Mouse (Mus musculus) liver, embryonic 14.5 days (tissue): ENCODE measurements around the gene Ak8. TPM values are rescaled to one million over a fixed set of nuclear protein-coding genes. Genes with fewer than 3 reads are reported as not detected.

Experiments
- ATAC-seq: fragments of 200-750 bp; cut with Nextera tagmentation; 2 replicates; pipeline ENCODE4 v1.8.0; 2017; ENCODE audit warnings: moderate number of reproducible peaks, mild to moderate bottlenecking, moderate library complexity; ENCODE audit not compliant: insufficient read depth
- DNase-seq, 3 experiments: peaks; one replicate each; pipeline ENCODE4 v3.0.0-alpha.2; 2012 to 2013; ENCODE audit warnings: low read depth in 3 of 3, low spot score in 3 of 3
- H3K27ac ChIP-seq: fragments of 300-500 bp; sonication (generic); 2 replicates; pipeline ENCODE4 v1.5.1; 2014; ENCODE audit warnings: moderate library complexity, mild to moderate bottlenecking, control low read depth, inconsistent platforms
- H3K27me3 ChIP-seq: fragments of 300-500 bp; sonication (generic); 2 replicates; pipeline ENCODE4 v1.6.1; 2014; ENCODE audit warnings: mild to moderate bottlenecking, low read length, moderate library complexity; ENCODE audit not compliant: control insufficient read depth, insufficient read depth
- H3K36me3 ChIP-seq: fragments of 300-500 bp; sonication (generic); replicated peaks from 2 replicates; pipeline ENCODE4 v1.6.1; 2014; ENCODE audit warnings: low read depth; ENCODE audit not compliant: control insufficient read depth, insufficient read depth
- H3K4me1 ChIP-seq, 2 experiments: fragments of 200-500 bp in 1 of 2; fragments of 300-500 bp in 1 of 2; sonication (generic) in 1 of 2; replicated peaks; 2 replicates each; pipeline ENCODE4 v1.6.1; 2012 to 2014; ENCODE audit warnings: antibody characterized with exemption in 1 of 2, inconsistent platforms in 1 of 2, low read length in 1 of 2; ENCODE audit not compliant: control insufficient read depth in 2 of 2, insufficient read depth in 2 of 2
- H3K4me2 ChIP-seq: fragments of 300-500 bp; sonication (generic); 2 replicates; pipeline ENCODE4 v1.6.1; 2014; ENCODE audit warnings: low read depth, mild to moderate bottlenecking, control low read depth, moderate library complexity
- H3K4me3 ChIP-seq, 2 experiments: fragments of 200-500 bp in 1 of 2; fragments of 300-500 bp in 1 of 2; sonication (generic) in 1 of 2; 2 replicates each; pipeline ENCODE4 v1.5.1; 2012 to 2014; ENCODE audit warnings: low read depth in 2 of 2, low read length in 2 of 2, mild to moderate bottlenecking in 2 of 2, control low read depth in 1 of 2, inconsistent platforms in 1 of 2, moderate library complexity in 1 of 2; ENCODE audit not compliant: insufficient read depth in 1 of 2
- H3K9ac ChIP-seq: fragments of 300-500 bp; sonication (generic); replicated peaks from 2 replicates; pipeline ENCODE4 v1.6.1; 2014; ENCODE audit warnings: mild to moderate bottlenecking, control low read depth, moderate library complexity
- H3K9me3 ChIP-seq: fragments of 300-500 bp; sonication (generic); 2 replicates; pipeline ENCODE4 v1.6.1; 2016; ENCODE audit warnings: low read length, mixed read lengths; ENCODE audit not compliant: control insufficient read depth
- CTCF ChIP-seq: IDR thresholded peaks from 2 replicates; pipeline ENCODE4 v1.5.1; 2016; ENCODE audit warnings: antibody characterized with exemption, low read depth, control low read depth
- EP300 ChIP-seq: IDR thresholded peaks from 2 replicates; pipeline ENCODE4 v1.6.1; 2016; ENCODE audit warnings: antibody characterized with exemption, low read depth
- WGBS: fragments of 180-500 bp; shearing (Covaris S2); extraction: QIAGEN DNeasy Blood & Tissue Kit; methylation state at CpG from one replicate; pipeline ENCODE4 v1.1.7; 2014; ENCODE audit not compliant: insufficient replicate concordance; 5-methylcytosine and 5-hydroxymethylcytosine counted together
- polyA plus RNA-seq, 2 experiments: library from polyadenylated mRNA; depleted of rRNA in 1 of 2; stranded (reverse) in 1 of 2; unstranded in 1 of 2; fragments of >200 nt; fragmentation: Nextera tagmentation in 1 of 2; extraction: Ambion mirVana in 1 of 2; gene quantifications; 2 replicates each; pipeline versions ENCODE4 v1.2.1 to v1.2.3; 2012 to 2014

Gene Ak8
- polyA plus RNA-seq, 2 experiments: 0.18 to 0.24 TPM

DNA sequence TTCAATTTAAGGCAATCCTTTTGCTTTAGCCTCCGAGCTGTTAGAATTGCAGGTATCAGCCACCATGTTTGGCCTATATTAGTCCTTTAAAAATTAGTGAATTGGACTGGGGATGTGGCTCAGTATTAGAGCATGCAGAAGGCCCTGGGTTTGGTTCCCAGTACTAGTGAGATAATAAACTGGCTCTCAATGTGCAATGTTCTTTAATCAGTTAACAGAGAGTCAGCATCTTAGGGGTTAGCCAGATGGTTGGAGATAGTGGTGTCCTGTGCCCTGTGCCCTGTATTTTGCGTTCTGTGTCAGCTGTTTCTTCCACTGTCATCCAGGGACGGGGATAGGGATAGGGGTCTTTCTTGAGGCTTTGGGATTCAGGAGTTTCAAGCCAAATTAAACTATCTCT lies 37.1 kb upstream of the Ak8 start:
- Histone ChIP-seq H3K36me3 (peaks cover 38% of the 10 kb centered on the region), H3K9me3 (no peaks in the 10 kb centered on the region), H3K4me2 (no peak overlapping the region), H3K4me3 (no peak overlapping the region), H3K27me3 (no peaks in the 10 kb centered on the region), H3K4me1 (peaks cover 3% of the 10 kb centered on the region in 2 experiments; a peak in 1 of 4 replicates), H3K9ac (no peak overlapping the region), H3K27ac (no peak overlapping the region)
- TF ChIP-seq CTCF (no peak), EP300 (peak; percentile 79)
- no peak for DNase-seq
- ATAC-seq: peak; percentile 79
- WGBS: 62% methylated on average over 3 of the region's 3 CpGs

DNA sequence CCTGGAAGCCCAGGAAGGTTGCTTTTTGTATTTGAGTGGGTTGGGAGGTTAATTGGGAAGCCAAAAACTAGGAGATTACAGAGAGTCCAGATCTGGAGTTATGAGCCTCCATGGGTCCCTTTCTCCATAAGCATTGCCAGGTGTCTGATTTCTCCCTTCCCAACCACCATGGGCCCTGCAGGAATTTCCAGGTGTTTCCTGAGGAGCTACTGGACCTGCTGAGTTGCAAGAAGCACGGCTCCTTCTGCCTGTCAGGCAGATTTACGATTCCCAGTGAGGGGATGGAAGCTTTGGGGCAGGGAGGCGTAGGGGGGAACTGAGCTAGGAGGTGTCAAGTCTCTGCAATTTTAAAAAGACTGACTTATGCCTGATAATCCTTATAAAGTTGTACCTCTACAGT lies 34.1 kb upstream of the Ak8 start:
- H3K36me3 ChIP-seq: peaks cover 22% of the 10 kb centered on the region
- WGBS: 70% methylated on average over 3 of the region's 3 CpGs
- TF ChIP-seq EP300: no peak
- TF ChIP-seq CTCF: no peak

DNA sequence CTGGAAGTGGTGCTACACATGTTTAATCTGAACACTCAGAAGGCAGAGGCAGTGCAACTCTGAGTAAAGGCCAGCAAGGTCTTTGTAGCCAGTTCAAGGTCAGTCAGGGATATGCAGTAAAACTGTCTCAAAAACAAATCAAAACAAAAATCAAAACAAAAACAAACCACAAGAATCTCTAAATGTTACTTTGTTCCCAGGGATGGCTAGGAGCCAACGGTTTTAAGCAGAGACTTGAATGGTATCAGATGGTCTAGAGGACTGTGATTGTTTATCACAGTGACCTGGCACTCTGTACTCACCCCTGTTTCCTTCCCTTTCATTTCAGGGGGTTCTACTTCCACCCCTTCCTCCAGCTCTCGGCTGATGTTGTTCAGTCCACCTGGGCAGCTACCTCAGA lies 28.5 kb upstream of the Ak8 start:
- TF ChIP-seq EP300: no peak
- no peak for TF ChIP-seq CTCF
- no peaks in the 10 kb centered on the region for H3K4me1 ChIP-seq
- no peak overlapping the region for H3K4me3 ChIP-seq
- ATAC-seq: no peak
- no peak for DNase-seq
- H3K4me2 ChIP-seq: no peak overlapping the region
- no peak overlapping the region for H3K9ac ChIP-seq
- 53% methylated on average over 2 of the region's 2 CpGs for WGBS
- peaks cover 32% of the 10 kb centered on the region for H3K36me3 ChIP-seq
- H3K27me3 ChIP-seq: no peaks in the 10 kb centered on the region
- no peak overlapping the region for H3K27ac ChIP-seq
- no peaks in the 10 kb centered on the region for H3K9me3 ChIP-seq

More for the DNA sequence above, 34.1 kb upstream of the Ak8 start:
- no peaks in the 10 kb centered on the region for H3K27me3 ChIP-seq
- H3K9ac ChIP-seq: no peak overlapping the region
- no peak for ATAC-seq
- no peak overlapping the region for H3K4me3 ChIP-seq
- peaks cover 3% of the 10 kb centered on the region in 2 experiments; a peak in 1 of 4 replicates for H3K4me1 ChIP-seq
- no peak for DNase-seq
- no peak overlapping the region for H3K4me2 ChIP-seq
- H3K9me3 ChIP-seq: no peaks in the 10 kb centered on the region
- no peak overlapping the region for H3K27ac ChIP-seq

- H3K9ac ChIP-seq: no peak overlapping the region
- peaks cover 40% of the 10 kb centered on the region for H3K36me3 ChIP-seq
- no peak overlapping the region for H3K4me3 ChIP-seq
- H3K27ac ChIP-seq: no peak overlapping the region
- TF ChIP-seq EP300 (no peak), CTCF (no peak)
- ATAC-seq (peak; percentile 48; the same call in 1 of the 2 replicates), DNase-seq (no peak)
- no peaks in the 10 kb centered on the region for H3K4me1 ChIP-seq
- WGBS: 82% methylated on average over 8 of the region's 8 CpGs
- H3K27me3 ChIP-seq: no peaks in the 10 kb centered on the region
- H3K4me2 ChIP-seq: no peak overlapping the region
- H3K9me3 ChIP-seq: no peaks in the 10 kb centered on the region
These were observed 24.0 kb upstream of the Ak8 start for GRCm38 (mm10) chr2:28676005-28676404.

- peaks cover 27% of the 10 kb centered on the region for H3K36me3 ChIP-seq
- H3K4me3 ChIP-seq: no peak overlapping the region
- DNase-seq (no peak), ATAC-seq (no peak)
- no peak overlapping the region for H3K9ac ChIP-seq
- H3K4me2 ChIP-seq: no peak overlapping the region
- no peaks in the 10 kb centered on the region for H3K27me3 ChIP-seq
- TF ChIP-seq EP300: no peak
- peak; percentile 60 for TF ChIP-seq CTCF
- H3K4me1 ChIP-seq: no peaks in the 10 kb centered on the region
- no peaks in the 10 kb centered on the region for H3K9me3 ChIP-seq
- H3K27ac ChIP-seq: no peak overlapping the region
- 44% methylated on average over 4 of the region's 4 CpGs for WGBS
These were observed 19.3 kb upstream of the Ak8 start for GRCm38 (mm10) chr2:28680710-28681109.
